Mouse (Mus musculus) cerebellum, postnatal 36 days (tissue): ENCODE measurements around the gene Mal.
A peak's percentile ranks its signal among the peaks of the same experiment; 100 is the strongest.

Experiments
- DNase-seq, 2 experiments: peaks; one replicate each; pipeline ENCODE4 v3.0.0; 2021 to 2022; ENCODE audit warnings: mixed read lengths in 2 of 2

Gene Mal

DNA sequence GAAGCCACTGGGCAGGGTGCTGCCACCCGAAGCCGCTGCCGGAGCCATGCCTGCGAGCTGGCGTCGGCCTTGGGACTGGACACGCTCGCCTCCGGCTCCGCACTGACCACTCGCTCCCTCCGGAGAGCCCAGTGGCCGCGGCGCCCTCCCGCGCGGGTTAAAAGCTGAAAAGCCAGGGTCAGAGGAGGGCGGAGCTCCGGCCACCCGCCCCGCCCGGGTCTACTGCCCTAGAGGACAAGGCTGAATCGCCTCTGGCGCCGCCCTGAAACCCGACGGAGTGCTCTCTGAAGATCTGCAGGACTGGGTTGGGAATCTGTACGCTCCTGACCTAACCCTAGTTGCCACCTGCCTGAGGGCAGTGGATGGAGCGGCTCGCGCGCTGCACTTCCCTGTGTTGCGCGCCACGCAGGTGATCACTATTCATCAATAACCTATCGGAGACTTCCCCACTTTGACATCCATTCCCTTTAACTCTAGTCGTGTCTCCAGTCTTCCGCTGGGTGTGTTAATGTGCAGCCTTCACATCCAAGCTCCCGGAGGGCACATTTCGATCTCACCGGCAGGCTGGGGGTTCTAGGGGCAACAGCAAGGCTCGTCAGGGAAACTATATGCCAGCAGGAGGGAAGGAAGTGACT is at the start of gene Mal:
Gene Mal (minus strand): TSS at position 610 of the 635 bp plus-strand sequence.
- DNase-seq = peak; percentile 20 to 35

DNA sequence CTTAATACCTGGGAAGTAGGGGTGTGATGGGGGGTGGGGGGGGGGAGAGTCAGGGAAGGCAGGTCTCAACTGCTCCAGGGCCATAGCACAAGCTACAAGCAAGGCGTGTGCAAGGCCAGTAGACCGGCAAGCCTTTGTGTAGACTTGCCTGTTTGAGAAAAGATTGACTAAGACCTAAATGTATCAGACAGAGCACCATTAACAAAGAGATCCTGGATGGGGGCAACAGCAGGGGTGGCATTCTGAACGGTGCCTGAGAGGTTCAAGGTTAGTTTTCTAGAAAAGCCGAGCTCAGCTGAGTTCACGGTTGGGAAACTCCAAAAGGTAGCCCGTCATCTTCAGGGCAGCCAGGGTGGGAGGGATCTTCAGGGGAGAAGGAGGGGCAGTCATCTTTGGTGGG is 48.8 kb upstream of the Mal start:
- no peak for DNase-seq

DNA sequence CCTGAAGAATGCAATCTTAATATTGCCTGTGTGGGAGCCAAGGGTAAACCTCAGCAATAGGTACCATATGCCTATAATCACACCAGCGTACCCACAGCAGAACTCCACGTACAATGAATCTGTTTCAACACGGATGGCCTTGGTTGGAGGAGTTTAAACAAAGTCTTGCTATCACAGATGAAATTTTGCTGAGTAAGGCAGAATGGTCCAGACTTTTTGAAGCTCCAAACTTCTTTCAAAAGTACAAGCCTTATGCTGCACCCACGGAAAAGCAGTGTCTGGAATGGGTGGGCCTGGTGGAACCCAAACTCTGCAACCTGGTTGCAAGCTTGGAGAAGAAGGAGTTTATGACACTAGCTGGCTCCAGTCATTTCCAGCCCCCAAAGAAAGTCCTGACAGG is 32.7 kb upstream of the Mal start:
- no peak for DNase-seq

DNA sequence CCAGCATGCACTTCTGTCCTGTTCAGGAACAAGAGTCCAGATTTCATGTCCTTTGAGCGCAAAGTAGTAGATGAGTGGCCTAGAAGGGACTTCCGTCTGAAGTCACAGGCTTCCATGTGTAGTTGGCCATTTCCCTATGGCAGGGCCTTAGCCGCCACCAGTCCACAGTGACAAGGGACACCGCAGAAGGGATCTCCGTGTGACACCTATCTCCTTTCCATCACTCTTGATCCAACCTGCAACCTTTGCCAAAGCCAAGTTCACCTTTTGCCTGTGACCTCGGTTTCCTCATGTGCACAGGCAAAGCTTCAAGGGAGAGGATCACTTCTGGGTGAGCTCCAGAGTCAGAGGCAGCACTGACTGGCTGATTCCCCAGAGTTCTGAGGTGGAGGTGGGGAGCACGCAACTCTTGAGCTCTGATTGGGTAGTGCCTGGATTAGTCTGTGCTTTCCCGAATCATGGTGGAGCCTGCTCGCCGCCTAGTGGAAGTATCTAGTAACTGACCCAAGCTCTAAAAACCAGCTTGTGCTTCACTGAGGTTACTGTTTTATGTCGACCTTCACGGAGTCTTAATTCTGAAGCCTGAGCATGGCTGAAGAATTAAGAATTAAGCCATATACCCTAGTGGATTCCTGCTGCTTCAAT is 27.3 kb upstream of the Mal start:
- peak; percentile 62 to 64 for DNase-seq

DNA sequence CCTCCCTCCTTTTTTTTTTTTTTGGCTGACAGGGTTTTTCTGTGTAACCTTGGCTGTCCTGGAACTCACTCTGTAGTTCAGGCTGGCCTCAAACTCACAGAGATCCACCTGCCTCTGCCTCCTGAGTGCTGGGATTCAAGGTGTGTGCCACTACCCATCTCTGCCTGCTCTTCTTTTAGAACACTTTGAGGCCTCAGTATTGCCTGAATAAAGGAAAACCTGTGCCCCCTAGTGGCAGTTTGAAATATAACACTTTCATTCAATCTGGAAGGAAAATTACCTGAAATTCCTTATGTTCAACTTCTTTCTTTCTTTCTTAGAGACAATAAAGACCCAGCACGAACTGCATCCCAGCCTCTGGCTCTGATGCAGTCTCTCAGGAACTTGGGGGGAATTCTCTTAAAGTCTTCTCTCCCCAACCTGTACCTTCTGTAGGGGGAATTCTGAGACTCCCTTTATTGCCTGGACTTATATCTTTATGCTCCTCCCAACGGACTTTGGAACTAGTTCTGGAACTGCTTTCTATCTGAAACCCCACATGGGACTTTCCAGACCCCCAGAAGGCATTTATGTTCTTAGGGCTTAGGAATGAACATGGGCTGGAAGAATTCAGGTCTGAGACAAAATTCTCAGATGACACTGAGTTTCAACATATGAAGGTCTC is 11.5 kb upstream of the Mal start:
- DNase-seq = peak in 1 of 2 experiments; percentile 20

DNA sequence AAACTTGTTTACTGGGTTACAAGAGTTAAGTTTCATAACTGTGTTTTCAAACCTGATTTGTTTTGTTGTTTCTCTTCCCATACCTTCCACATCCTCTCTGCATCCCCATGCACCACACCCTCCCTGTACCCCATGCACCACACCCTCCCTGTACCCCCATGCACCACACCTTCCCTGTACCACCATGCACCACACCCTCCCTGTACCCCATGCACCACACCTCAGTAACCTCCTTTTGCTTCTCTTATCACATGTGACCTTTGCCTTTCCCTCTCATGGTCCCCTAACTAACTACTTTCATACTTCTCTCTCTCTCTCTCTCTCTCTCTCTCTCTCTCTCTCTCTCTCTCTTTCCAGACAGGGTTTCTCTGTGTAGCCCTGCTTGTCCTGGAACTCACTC is 10.5 kb upstream of the Mal start:
- no peak for DNase-seq

DNA sequence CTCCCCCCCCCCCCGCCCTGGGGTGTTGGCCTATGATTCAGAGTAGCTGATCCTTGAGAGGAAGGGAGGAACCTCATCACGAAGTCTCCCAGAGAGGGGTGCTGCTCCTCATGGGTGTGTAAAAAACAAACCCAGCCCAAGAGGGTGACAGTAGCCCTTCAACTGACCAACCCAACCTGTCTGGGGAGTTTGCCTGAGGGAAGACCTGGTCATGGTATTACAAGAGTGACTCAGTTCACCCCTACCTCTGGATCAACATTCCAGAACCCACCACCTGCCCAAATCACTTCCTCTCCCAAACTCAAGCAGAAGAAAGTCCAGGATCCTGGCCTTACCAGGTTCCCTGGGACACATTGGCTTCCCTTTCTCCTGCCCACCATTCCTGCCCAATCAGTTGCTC is 6.2 kb upstream of the Mal start:
- DNase-seq = no peak

DNA sequence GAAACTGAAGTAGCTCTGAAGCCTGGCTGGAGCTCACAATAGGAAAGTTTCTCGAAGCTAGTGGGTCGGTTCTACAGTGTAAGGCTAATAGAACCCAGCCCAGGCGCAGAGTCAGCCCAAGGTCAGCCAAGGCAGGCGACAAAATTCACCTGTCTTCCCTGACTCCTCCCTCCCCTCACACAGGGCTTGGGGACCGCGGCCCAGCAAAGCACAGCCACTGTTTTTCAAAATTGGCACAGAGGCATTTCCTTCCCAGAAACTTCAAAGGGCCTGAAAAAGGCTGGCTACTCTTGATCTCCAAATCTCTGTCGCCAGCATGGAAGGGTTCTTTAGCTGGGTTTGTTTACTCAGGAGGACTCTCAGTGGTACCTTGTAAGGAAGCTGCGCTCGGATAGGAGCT is 1.1 kb downstream of the Mal start:
- DNase-seq = no peak

DNA sequence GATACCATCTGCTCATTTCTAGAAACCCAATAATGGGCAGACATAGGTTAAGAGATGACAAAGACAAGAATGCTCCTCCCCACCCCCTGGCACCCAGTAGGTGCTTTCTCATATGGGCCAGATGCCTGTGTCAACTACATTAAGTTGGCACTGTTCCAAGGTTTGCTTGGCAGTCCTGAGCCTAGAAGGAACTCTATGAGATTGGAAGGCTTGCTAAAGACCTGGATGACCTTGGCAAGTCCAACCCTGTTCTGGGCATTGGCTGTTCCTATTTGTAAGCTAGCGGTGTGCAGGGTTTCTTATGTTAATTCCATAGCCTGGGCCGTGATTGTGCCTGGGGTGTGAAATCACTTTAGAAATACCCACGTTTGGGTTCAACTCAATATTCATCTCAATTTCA is 1.7 kb downstream of the Mal start:
- DNase-seq = no peak

DNA sequence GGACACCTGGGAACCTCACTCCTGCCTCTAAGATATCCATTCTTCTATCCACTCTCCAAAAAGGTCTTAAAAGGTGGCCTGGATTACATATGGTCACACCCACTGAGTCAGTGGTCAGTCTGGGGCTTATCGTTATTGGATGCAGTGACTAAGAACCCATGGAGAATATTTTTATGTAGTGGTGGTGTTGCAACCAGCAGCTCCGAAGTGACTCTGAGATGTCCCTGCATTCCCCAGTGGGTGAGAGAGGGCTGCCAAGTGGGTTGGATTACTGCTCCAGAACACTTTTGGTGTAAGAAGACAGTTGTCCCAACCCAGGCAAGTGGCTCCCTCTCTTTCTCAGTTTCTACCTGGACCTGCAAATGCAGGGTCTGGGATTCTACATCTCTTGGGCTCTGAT is 3.7 kb downstream of the Mal start:
- DNase-seq = no peak

DNA sequence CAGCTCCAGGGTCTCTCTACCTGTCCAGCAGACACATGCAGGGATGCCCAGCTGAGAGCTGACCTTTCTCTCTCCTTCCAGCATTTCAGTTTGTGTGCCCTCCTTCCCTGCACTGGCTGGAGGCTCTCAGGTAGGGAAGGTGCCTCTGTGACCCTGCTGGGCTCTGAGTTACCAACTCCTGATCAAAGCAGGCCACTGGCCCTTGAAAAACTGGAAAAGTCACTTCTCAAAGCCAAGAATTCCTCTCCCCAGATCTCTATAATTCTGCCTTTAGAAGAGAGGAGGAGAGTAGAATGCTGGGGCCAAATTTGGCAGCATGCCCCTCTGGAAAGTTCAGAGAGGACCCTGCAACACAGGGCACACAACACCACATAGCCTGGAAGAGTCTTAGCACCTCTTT is 4.2 kb downstream of the Mal start:
- DNase-seq = no peak

DNA sequence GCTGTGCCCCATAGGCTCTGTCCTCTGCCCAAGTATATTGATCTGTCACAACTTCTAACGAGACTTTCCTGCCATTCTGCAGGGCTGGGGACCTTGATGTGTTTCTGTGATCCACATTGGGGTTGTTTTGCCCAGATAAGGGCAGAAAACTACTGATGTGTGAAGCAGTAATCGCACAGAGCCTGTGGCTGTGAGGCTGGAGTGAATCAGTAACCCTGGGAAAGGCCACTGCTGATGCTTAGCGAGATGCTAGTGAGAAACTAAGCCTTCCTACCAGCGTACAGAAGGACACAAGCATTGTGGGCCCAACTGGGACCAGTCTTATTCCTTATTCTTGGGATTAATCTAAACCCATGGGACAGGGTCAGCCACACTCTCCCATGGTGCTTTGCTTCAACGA is 4.9 kb downstream of the Mal start:
- DNase-seq = no peak

DNA sequence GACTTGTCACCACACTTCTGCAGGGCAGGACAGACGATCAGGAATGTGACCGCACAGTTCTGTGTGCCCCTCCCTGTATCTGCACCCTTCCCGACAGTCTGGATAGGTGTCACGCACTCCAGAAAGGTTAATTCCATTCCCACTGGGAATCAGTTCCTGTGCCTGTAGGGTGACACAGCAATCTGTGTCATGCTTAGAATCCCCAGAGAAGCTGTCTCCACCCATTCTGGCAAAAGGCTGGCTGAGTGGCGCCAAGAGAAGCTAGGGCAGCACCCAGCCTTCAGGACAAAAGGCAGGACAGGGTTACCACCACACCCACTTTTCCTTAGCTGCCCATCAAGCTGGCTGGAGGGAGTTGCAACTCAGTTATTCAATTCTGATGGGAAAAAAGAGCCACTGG is 6.6 kb downstream of the Mal start:
- DNase-seq = no peak

DNA sequence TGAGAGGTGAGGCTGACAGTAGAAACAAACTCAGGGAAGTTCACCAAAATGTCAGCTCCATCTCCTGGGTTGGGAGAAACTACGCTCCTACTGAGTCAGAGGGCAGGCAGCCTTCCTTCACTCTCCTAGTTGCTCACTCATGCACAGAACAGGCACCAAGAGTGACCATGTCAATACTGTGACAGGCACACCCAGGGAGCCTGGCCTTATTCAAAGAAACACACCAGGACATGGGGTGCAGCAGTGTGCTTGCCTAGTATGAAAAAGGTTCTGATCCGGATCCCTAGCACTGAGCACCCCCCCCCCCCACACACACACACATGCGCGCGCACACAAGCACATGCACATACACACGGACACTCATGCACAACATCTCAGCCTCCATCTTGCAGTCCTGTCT is 8.3 kb downstream of the Mal start:
- DNase-seq = no peak

DNA sequence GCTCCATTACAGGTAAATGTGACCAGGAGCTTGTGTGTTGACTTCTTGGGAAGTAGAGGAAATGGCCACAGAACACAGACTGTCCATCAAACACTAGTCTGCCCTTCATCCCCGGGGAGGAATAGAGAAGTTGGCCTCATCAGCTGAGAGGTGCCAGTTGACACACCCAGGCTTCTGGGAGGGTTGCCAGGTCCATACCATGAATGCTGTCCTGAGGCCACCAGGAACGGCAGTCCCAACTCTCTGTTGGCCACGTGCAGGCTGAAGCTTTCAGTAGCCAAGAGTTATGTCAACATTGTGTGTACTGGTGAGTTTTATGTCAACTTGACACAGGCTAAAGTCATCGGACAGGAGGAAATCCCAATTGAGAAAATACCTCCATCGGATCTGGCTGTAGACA is 9.6 kb downstream of the Mal start:
- no peak for DNase-seq

DNA sequence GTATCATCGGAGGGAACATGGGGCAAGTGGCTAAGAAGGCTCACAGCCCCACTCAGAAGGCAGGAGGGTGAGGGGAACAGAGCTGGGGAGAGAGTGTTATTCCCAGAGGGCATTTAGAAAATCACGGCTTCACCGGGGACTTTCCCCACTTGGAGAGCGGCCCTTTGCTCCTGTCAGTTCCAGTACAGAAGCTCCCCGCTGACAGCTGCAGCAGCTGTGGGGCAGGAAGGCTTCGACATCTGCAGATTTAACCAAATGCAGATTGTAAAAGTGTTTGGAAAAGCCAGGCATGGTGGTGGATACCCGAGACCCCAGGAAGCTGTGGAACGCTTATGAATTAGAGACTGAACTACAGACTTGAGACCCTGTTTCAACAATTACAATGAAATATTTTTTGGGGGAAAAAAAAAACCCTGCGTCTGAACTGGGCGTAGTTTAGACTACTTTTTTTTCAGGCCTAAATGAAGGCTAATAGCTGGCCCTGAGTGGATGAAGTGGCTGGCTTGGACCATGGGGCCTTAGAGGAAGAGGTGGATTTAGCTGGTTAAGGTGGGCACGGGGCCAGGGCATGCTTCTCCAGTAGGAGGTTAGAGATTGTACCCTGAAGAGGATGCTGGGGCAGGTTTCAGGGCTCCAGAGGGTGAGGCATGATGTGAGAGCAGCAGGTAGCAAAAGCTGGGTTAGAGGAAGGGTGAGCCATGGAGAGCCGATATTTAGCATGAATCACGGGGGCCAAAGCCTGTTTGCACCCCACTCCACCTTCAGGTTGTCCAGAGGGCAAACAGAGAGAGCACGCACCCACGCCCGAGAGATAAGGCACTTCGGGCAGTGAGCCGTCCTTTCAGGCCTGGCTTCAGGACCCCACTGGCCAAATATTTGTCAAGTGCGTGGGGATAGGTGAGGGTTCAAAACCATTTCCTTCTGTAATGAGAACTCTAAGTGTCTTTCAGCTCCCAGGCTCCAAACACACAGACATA is 12.5 kb downstream of the Mal start:
- no peak for DNase-seq

DNA sequence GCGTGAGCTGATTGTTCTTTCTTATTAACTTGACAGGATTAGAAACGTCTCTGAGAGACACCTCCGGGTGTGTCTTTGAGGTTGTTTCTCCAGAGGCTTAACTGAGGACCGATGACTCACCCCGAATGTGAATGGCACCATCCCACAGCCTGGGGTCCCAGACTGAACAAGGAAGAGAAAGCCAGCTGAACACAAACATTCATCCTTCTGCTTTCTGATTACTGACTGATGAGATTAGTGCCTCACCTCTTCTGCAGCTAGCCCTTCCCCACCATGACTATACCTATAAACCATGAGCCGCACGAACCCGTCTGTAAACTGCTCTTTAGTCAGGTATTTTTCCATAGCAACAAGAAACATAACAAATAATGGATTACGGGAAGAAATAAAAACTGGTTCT is 17.5 kb downstream of the Mal start:
- DNase-seq = no peak

DNA sequence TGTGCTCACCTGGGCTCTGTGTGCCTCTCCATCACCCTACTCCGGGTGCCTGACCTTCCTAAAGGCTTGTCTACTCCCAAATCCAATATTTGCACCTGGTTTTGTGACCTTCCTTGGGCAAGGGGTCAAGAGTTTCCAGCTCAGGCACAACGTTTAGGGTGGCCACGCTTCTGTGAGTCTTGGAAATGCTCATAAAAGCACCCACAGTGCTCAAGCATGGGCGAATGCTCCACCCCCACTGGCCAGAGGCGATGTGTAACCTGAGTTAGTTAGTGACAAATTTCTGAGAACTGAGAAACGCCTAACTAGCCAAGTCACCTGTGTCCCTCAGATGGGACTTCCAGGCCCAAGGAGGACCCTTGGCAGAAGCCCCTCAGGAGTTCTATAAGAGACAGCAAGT is 20.9 kb downstream of the Mal start:
- DNase-seq = no peak

DNA sequence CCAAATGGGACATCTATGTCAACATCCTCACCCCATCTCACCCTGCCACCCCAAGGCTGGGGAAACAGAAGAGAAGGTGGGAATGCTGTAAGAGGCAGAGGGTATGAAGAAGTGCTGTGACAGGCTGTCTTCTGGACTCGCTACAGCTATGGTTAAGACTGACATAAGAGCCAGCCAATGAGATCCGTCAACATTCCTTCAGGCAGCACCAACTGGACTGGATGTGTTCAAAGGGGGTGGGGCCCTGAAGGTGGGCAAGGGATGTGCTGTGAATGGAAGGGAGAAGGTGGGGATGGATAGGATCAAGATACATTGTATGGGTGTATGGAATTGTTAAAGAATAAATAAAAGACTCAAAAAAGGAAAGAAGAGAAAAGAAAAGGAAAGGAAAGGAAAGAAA is 23.9 kb downstream of the Mal start:
- no peak for DNase-seq

DNA sequence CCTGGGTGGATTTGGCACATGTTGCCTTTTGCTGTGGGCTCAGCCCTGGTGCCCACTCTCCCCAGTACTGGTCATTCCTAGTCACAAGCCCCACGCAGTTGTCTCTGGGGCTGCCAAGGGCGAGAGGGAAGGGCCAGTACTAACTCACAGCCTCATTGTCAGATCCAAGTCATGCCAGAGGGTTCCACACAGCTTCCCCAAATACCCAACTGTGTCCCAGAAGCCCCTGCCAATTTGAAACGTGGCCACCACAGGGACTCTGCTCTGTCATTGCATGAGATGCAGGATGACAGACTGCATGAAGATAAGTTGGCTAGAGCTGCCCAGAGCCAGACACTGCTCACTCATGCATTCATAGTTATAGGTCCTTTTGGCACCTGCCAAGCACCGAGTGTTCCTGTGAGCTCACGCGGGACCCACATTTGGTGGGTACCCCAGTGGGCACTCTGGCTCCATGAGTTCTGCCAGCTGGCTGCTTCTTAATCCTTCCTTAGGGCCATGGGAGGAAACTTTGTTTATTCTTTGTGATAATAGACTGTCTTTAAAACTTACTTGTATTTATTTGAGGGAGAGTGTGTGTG is 28.4 kb downstream of the Mal start:
- DNase-seq = peak; percentile 36

DNA sequence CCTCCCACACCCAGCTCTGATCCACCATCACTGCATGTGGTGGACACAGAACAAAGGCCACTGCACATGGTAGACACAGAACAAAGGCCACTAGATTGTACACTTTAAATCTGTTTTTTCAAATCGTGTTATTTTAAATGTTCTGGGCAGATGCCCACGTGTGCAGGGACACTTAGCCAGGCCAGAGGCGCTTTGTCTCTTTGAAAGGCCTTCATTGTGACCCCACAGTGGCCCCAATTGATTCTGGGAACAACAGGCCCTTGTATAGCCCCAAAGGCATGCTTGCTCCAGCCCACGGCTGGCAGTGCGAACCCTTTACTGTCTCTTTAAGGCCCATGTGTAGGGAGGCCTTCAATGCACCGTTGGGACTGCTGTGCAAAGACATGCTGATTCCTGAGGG is 29.1 kb downstream of the Mal start:
- no peak for DNase-seq

DNA sequence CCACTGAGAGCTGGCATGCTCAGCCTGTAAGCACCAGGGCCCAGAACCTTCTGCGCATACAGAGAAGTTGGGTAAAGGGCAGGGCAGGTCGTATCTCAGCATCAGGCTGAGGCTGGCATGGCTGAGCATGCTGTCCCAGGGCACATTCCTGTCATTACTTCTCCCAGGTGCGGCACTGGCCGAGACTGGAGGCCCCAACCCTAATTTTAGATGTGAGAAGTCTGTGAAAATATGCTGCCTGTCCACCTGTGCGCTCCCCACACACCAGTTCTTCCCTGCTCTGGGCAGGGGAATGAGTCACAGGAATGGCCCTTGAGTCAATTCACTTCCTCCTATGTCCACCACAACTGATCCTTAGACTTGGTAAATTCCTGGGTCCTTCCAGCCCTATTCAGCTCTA is 30.8 kb downstream of the Mal start:
- DNase-seq = no peak

DNA sequence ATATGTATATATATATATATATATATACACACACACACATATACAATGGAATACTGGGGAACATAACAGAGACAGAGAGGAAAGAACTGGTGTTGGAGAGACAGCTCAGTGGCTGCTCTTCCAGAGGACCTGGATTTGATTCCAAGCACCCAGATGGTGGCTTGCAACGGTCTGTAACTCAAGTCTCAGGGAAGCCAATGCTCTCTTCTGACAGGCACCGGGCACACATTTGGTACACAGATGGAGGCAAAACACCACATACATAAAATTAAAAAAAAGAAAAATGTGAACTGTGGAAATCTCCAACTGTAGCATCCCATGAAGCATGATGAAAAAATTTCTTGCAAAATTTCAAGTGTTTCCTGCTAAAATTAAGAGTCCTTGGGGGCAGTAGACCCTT is 31.7 kb downstream of the Mal start:
- DNase-seq = no peak
